Mouse (Mus musculus) telencephalon, adult 2 months (tissue): ENCODE results near the gene Trove2.

Experiments used
- DNase-seq: peaks from one replicate; pipeline ENCODE4 v3.0.0-alpha.2; 2011; ENCODE audit warnings: low read depth, low spot score

Trove2 gene

GRCm38 (mm10) chr1:143776446-143777411 is at the start of gene Trove2, which contains the start of gene Uchl5:
TSS of gene Trove2 (minus strand) at chr1:143777068.
TSS of gene Uchl5 (plus strand) at chr1:143777272.
- peak; percentile 97 for DNase-seq

DNA sequence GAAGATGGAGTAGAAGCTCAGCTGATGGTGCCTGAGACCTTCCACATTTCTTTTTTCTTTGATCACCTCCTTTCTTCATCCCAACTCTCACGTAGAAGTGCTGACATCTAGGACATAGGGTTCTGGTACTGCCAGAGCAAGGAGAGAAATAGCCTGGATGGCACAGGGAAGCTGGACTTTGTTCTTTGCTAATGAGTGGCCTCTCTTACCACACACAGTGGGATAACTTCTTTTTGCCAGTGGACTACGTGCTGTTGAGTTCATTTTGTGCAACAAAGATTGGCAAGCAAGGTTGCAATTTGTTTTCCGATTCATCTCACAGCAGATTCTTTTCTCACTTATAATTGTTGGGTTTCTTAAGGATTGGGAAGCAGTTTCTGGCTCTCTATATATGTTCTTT is 45.8 kb upstream of the Trove2 start:
- no peak for DNase-seq

GRCm38 (mm10) chr1:143820096-143820877 is 43.4 kb upstream of the Trove2 start:
- DNase-seq = no peak

DNA sequence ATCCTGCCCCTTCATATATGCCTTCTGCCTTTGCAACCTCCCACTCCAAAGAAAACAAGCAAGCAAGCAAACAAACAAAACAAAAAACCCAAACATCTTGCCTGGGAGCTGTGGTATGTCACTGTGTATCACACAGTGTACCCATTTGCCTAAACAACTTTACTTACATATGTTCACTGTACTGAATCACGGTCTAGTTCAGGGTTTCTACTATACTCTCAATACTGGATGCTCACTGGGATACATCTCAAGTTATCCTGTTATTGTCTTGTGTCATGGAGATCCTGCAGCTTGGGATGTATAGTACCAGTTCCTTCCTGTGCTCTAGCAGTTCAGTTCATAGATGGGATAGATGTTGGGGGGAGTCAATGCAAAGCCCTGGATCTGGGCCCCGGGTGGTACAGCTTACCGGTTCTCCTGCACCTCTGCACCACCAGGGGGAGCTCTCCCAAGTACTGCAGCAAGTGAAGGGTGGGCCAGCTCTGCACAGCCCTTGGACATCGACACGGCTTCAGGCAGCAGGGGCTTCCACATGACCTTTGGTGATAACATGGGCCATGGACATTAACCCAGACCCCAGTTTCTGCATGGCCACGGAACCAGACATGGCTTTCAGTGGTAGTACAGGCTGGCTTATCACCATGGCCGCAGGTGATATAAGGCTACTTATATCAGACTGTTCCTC is 37.0 kb upstream of the Trove2 start:
- DNase-seq = no peak

DNA sequence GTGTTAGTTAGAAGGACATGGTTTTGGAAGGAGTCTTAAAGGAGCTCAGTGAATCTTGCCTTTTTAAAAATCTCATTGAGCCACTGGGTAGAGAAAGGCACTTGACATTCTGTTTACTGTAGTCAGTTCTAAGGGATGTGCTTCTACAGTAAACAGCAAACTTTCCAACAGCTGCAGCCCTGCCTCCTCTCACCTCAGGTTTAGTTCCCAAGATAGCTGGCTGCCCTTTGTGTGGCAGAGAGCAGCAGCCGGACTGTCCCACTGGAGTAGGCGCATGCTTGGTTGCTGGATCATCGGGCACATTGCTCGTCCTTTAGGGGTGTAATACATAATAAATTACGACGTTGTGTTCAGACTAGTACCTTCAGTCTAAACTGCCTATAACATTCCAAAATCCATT is 32.2 kb upstream of the Trove2 start:
- no peak for DNase-seq

DNA sequence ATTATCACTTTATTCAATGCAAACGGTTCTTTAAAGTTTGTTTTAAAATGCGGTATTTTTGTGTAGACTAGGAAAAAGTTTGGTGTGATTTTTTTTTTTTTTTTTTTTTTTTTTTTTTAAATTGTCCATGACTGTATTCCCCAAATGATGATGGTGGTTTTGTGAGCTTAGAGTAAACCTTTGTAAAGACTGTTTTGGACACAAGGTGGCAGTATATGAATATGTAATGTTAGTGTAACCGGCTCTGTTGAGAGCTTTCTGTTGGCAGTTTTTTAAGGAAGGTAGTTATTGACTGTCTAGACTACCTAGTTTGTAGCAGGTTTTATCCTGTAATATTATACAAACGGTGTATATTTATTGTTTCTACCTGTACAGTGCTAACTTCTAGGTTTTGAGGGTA is 26.7 kb upstream of the Trove2 start:
- peak; percentile 76 for DNase-seq

GRCm38 (mm10) chr1:143788584-143789227 is 11.8 kb upstream of the Trove2 start:
- DNase-seq = no peak

- no peak for DNase-seq
Measured at GRCm38 (mm10) chr1:143777558-143778218, 820 bp upstream of the Trove2 start.

DNA sequence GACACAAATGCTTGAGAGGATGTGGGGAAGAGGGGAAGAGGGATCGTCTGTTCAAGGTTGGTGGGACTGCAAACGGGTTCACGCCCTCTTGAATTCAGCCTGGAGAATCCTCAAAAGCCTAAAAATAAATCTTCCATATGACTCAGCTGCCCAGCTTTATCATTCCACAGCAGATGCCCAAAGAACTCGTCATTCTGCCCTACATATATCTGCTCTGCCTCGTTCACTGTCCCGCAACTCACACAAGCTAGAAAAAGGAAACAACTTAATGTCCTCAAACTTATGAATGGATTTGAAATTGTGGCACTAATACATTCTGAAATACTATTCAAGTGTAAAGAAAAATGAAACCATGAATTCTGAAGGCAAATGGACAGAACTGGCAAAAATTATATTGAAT is 3.0 kb downstream of the Trove2 start:
- DNase-seq = peak; percentile 33

DNA sequence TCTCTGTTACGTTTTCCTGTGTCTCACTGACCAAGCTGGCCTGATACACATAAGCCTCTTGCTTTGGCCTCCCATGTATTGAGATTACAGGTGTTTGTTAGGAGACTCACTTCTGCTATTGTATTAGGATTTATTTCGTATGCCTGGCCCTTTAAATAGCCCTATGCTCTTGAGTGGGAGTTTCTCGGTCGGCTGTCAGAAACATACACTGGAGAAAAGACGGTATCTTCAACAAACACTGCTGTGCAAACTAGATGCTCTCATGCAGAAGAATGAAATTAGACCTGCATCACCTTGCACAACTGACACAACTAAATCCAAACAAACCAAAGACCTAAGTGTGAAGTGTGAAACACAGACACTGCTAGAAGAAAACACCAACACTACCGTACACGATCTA is 3.8 kb downstream of the Trove2 start:
- no peak for DNase-seq

GRCm38 (mm10) chr1:143770444-143771109 is 6.3 kb downstream of the Trove2 start:
- DNase-seq = no peak

DNA sequence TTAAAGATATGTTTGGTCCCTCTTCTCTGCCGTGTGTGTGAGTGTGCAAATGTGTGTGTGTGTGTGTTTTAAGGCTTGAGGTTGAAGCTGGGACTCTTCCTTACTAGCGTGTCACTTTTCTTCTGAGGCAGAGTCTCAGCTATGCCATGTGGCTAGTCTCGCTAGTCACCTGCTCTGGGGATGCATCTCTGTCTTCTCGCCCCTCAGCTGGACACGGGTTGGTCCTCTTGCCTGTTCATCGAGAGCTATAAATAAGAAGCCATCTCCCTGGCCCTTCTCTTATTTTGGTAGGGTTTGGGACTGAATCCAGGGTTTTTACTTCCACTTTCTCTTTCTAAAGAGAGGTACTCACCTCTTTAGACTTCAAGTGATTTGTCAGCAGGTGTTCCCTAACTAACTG is 10.6 kb downstream of the Trove2 start:
- no peak for DNase-seq

GRCm38 (mm10) chr1:143765801-143766200 is 11.1 kb downstream of the Trove2 start:
- no peak for DNase-seq

DNA sequence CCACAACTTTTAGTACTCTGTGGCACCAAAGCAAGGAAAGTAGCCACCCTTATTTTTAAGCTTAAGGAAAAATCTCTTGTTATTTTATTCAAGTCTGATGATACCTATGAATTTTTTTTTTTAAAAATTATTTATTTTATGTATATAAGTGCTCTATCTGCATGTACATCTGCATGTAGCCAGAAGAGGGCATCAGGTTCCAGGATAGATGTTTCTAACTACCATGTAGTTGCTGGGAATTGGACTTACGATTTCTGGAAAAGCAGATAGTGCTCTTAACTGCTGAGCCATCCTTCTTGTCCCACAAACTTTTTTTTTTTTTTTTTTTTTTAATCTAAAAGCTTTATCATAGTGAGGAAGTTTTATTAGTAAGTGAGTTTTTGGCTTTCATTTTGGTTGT is 12.4 kb downstream of the Trove2 start:
- no peak for DNase-seq

DNA sequence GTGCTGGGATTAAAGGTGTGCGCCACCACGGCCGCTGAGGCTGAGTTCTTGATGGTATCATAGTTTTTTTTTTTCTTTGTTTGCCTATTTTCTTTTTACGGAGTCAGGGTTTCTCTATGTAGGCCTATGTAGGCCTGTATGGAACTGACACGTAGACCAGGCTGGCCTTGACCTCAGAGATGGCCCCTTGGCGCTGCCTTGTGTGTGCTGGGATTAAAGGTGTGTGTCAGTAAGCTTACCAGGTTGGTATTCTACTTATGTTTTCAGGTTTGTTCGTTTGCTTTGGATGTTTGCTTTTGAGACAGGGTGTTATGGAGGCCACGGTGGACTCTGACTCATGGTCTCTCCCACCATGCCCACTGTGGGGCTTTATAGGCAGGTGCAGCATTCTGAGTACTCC is 14.7 kb downstream of the Trove2 start:
- no peak for DNase-seq

DNA sequence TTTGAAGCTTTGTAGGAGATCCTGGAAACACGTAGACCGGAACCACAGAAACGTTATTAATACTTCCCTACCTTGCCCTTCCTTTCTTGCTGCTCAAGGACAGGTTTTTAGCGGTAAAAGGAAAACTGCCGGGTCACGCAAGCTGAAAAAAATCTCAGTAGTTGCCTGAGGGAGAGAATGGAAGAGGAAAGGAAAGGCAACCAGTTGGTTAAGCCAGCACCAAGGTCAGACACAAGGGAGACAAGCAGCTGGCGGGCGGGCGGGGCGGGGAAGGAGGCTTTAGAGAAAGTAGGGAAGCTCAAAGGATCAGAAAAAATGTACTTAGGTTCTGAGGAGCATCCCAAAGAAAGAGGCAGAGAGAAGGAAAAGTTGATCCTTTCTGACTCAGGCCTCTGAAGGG is 31.0 kb downstream of the Trove2 start:
- DNase-seq = no peak

DNA sequence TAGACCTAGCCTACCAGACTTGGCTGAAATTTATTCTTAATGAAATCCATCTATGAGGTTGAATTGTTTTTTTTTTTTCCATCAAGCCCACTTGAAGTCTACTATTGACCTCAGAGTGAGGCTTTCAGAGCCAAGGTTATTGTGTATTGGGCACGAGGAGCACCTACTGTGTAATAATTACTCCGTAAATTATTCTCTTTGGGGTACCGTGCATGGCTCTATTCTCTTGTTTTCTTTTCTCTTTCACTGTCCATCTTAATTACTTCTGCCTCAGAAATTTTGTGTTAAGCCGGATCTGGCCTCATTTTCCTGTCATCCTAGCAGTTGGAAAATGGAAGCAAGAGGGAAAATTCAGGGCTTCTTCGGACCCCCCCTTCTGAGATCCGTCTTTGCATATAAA is 34.7 kb downstream of the Trove2 start:
- no peak for DNase-seq

- DNase-seq = no peak
Measured at GRCm38 (mm10) chr1:143741331-143741730, 35.5 kb downstream of the Trove2 start.

- DNase-seq = peak; percentile 21
Measured at GRCm38 (mm10) chr1:143740581-143740980, 36.3 kb downstream of the Trove2 start.
